Mouse (Mus musculus) cortical plate, adult 2 months (tissue): ENCODE results near the gene Klhl29. TPM values are rescaled to one million over a fixed set of nuclear protein-coding genes. Genes with fewer than 3 reads are reported as not detected.

ENCODE experiments used
- H3K27ac ChIP-seq: fragments of 200-500 bp; 2 replicates; pipeline ENCODE4 v1.5.1; 2012; ENCODE audit warnings: low read length, control low read depth, inconsistent platforms; ENCODE audit not compliant: insufficient read depth
- H3K4me1 ChIP-seq: fragments of 200-500 bp; 2 replicates; pipeline ENCODE4 v1.6.1; 2011; ENCODE audit warnings: low read length; ENCODE audit not compliant: control insufficient read depth, insufficient read depth
- H3K4me3 ChIP-seq: fragments of 200-500 bp; 2 replicates; pipeline ENCODE4 v1.5.1; 2011; ENCODE audit warnings: mild to moderate bottlenecking, low read length, control low read depth; ENCODE audit not compliant: insufficient read depth
- CTCF ChIP-seq: fragments of 200-500 bp; IDR thresholded peaks from 2 replicates; pipeline ENCODE4 v1.5.1; 2011; ENCODE audit warnings: mild to moderate bottlenecking, control low read depth, low read length; ENCODE audit not compliant: insufficient read depth; ENCODE audit errors: extremely low read depth
- POLR2A ChIP-seq: fragments of 200-500 bp; IDR thresholded peaks from 2 replicates; pipeline ENCODE4 v1.6.1; 2011; ENCODE audit warnings: mild to moderate bottlenecking, low read length, control low read depth; ENCODE audit not compliant: insufficient read depth; ENCODE audit errors: extremely low read depth
- polyA plus RNA-seq: library from polyadenylated mRNA; depleted of rRNA; stranded (reverse); fragments of >200 nt; gene quantifications from 2 replicates; pipeline ENCODE4 v1.2.3, GENCODE M21; 2012

Klhl29 gene
- polyA plus RNA-seq, 1 experiment: 26.9 TPM

DNA sequence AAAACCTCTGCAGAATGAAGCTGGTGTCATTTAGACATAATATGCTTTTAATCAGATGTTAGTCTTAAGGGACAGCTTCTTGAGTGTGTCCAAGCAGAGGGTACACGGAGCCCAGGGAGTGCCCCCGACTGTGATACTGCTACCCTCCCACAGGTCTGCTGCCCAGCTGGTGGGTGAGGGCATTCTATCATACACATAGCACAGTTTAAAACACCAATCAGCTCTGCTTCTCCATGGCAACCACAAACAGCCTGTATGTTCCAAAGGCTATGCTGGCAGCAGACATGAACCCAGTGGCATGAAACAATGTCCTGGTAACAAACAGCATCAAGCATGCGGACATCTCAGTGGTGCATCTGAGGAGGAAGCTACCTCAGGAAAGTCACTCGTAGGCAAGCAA lies 192.9 kb downstream of the Klhl29 start:
- TF ChIP-seq CTCF: no peak
- no peak for TF ChIP-seq POLR2A
- H3K4me1 ChIP-seq: peaks cover 13% of the 10 kb centered on the region
- H3K27ac ChIP-seq: 0 out of 2 replicates have a peak overlapping the region, but pooled peaks have one; percentile 24
- no peak overlapping the region for H3K4me3 ChIP-seq

- TF ChIP-seq POLR2A: no peak
- TF ChIP-seq CTCF: no peak
- 0 out of 2 replicates have a peak overlapping the region, but pooled peaks have one; percentile 24 for H3K27ac ChIP-seq
- H3K4me1 ChIP-seq: peaks cover 13% of the 10 kb centered on the region
- no peak overlapping the region for H3K4me3 ChIP-seq
Measured at GRCm38 (mm10) chr12:5182165-5182564, 193.3 kb downstream of the Klhl29 start.

GRCm38 (mm10) chr12:5176716-5177341 lies 198.7 kb downstream of the Klhl29 start:
- no peaks in the 10 kb centered on the region for H3K4me1 ChIP-seq
- TF ChIP-seq POLR2A (no peak), CTCF (no peak)
- H3K27ac ChIP-seq: no peak overlapping the region
- H3K4me3 ChIP-seq: no peak overlapping the region

GRCm38 (mm10) chr12:5166141-5166540 lies 209.3 kb downstream of the Klhl29 start:
- Histone ChIP-seq H3K4me1 (peaks cover 5% of the 10 kb centered on the region), H3K27ac (no peak overlapping the region), H3K4me3 (no peak overlapping the region)
- TF ChIP-seq CTCF (0 out of 2 replicates have a peak, but pooled peaks have one; percentile 22), POLR2A (no peak)

GRCm38 (mm10) chr12:5165411-5165810 lies 210.1 kb downstream of the Klhl29 start:
- no peak overlapping the region for H3K27ac ChIP-seq
- H3K4me3 ChIP-seq: no peak overlapping the region
- no peak for TF ChIP-seq POLR2A
- TF ChIP-seq CTCF: no peak
- peaks cover 6% of the 10 kb centered on the region for H3K4me1 ChIP-seq

GRCm38 (mm10) chr12:5162672-5163071 lies 212.8 kb downstream of the Klhl29 start:
- TF ChIP-seq POLR2A: no peak
- TF ChIP-seq CTCF: no peak
- H3K4me1 ChIP-seq: peaks cover 10% of the 10 kb centered on the region
- no peak overlapping the region for H3K4me3 ChIP-seq
- no peak overlapping the region for H3K27ac ChIP-seq

DNA sequence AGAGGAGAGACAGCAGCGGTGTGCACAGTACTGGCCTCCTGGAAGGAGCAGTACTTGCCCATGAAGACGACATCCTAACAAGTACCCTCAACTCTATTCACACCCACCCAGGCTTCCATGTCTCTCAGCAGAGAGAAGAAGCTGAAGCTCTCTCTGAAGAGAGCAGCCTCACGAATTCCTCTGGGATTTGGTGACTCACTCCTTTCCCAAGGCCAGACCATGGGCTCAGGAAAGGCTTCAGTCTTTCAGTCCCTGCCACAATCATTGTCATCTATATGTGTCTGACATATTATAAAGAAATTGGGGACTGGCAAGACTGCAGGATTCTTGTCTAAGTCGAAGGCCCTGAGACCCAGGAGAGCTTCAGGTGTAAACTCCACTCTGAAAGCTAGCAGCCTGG lies 213.9 kb downstream of the Klhl29 start:
- Histone ChIP-seq H3K4me3 (no peak overlapping the region), H3K4me1 (peaks cover 17% of the 10 kb centered on the region), H3K27ac (no peak overlapping the region)
- TF ChIP-seq POLR2A: no peak
- TF ChIP-seq CTCF: no peak

GRCm38 (mm10) chr12:5157931-5158481 lies 217.5 kb downstream of the Klhl29 start:
- no peak overlapping the region for H3K4me3 ChIP-seq
- H3K27ac ChIP-seq: peak overlapping the region; percentile 4
- peaks cover 17% of the 10 kb centered on the region for H3K4me1 ChIP-seq
- no peak for TF ChIP-seq CTCF
- no peak for TF ChIP-seq POLR2A

DNA sequence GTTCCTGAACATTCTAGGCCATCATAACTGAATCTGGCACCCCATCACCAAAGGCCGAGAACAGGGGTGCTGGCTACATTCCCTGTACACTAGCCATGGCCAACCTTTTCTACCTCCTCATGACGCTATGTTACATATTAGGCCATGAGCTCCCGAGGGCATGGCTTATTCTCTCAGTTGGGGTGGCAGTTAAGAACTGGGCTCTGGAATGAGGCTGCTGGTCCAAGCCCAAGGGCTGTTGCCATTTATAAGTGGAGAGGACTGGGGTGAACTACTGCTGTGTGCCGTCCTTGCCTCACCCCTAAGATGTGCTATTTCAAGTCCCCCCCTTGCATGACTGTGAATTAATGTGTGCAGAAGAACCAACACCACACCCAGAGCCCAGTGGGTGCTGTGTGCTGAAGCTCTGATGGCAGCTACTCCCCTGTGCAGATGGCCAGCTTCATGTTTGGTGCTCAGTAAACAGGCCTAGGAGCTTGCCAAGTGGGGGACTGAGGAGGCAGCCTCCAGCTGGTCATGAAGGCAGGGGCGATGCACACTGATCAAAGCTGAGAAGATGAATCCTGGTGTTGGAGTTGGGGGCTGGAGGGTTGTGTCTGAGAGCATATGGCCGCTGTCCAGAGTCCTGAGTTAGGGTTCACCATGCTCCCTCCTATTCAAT lies 218.3 kb downstream of the Klhl29 start:
- peak overlapping the region; percentile 4; the same call in 1 of the 2 replicates for H3K27ac ChIP-seq
- TF ChIP-seq CTCF (no peak), POLR2A (no peak)
- no peak overlapping the region for H3K4me3 ChIP-seq
- H3K4me1 ChIP-seq: peaks cover 17% of the 10 kb centered on the region
